Mouse (Mus musculus) intestine, embryonic 15.5 days (tissue): ENCODE measurements around the gene Ypel2. TPM values are rescaled to one million over a fixed set of nuclear protein-coding genes. Genes with fewer than 3 reads are reported as not detected.

Experiments
- ATAC-seq: fragments of 200-750 bp; cut with Nextera tagmentation; 2 replicates; pipeline ENCODE4 v1.8.0; 2017; ENCODE audit warnings: moderate TSS enrichment, moderate library complexity
- H3K27ac ChIP-seq: fragments of 300-500 bp; sonication (generic); 2 replicates; pipeline ENCODE4 v1.5.1; 2015; ENCODE audit warnings: mild to moderate bottlenecking, inconsistent platforms
- H3K27me3 ChIP-seq: fragments of 300-500 bp; sonication (generic); replicated peaks from 2 replicates; pipeline ENCODE4 v1.6.1; 2015; ENCODE audit warnings: inconsistent platforms
- H3K36me3 ChIP-seq: fragments of 300-500 bp; sonication (generic); 2 replicates; pipeline ENCODE4 v1.6.1; 2015; ENCODE audit warnings: inconsistent platforms
- H3K4me1 ChIP-seq: fragments of 300-500 bp; sonication (generic); replicated peaks from 2 replicates; pipeline ENCODE4 v1.6.1; 2015; ENCODE audit warnings: inconsistent platforms
- H3K4me2 ChIP-seq: fragments of 300-500 bp; sonication (generic); replicated peaks from 2 replicates; pipeline ENCODE4 v1.6.1; 2015; ENCODE audit warnings: mild to moderate bottlenecking, inconsistent platforms
- H3K4me3 ChIP-seq: fragments of 300-500 bp; sonication (generic); replicated peaks from 2 replicates; pipeline ENCODE4 v1.5.1; 2015; ENCODE audit warnings: inconsistent platforms
- H3K9ac ChIP-seq: fragments of 300-500 bp; sonication (generic); 2 replicates; pipeline ENCODE4 v1.6.1; 2015; ENCODE audit warnings: inconsistent platforms
- H3K9me3 ChIP-seq: fragments of 300-500 bp; sonication (generic); 2 replicates; pipeline ENCODE4 v1.6.1; 2016; ENCODE audit warnings: inconsistent platforms
- WGBS: fragments of 180-500 bp; shearing (Covaris S2); methylation state at CpG from one replicate; pipeline ENCODE4 v1.1.7; 2015; 5-methylcytosine and 5-hydroxymethylcytosine counted together
- polyA plus RNA-seq: library from polyadenylated mRNA; unstranded; fragments of >200 nt; fragmentation: Nextera tagmentation; extraction: Ambion mirVana; gene quantifications from 2 replicates; pipeline ENCODE4 v1.2.1, GENCODE M21; 2015

The Ypel2 gene
- polyA plus RNA-seq, 1 experiment from 2014 or later, result 7.5 TPM

DNA sequence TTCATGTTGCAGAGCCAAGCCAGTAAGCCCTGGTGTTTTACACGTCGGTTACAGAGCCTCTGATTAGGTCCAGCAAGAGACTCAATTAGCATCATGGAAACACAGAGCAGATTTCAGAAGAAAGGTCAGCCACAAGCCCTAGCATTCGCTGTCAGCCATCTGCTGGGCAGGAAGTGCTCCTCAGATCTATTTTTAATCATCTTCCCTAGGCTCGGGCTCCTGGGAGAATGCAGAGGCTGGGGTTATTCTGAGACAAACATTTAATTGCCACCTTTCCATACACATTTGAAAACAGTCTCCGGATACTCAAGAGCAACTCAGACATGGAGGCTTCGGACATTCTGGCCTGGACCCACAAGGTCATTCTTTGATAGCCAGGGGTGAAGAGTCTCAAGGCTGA, 35.3 kb downstream of the Ypel2 start:
- H3K4me1 ChIP-seq, result peaks cover 84% of the 10 kb centered on the region
- H3K9me3 ChIP-seq, result no peaks in the 10 kb centered on the region
- no peak overlapping the region for H3K4me2 ChIP-seq
- no peaks in the 10 kb centered on the region for H3K36me3 ChIP-seq
- no peak overlapping the region for H3K4me3 ChIP-seq
- peak overlapping the region; percentile 72 for H3K27ac ChIP-seq
- H3K27me3 ChIP-seq, result no peaks in the 10 kb centered on the region
- H3K9ac ChIP-seq, result no peak overlapping the region
- WGBS, result 38% methylated on average over 6 of the region's 6 CpGs
- no peak for ATAC-seq

DNA sequence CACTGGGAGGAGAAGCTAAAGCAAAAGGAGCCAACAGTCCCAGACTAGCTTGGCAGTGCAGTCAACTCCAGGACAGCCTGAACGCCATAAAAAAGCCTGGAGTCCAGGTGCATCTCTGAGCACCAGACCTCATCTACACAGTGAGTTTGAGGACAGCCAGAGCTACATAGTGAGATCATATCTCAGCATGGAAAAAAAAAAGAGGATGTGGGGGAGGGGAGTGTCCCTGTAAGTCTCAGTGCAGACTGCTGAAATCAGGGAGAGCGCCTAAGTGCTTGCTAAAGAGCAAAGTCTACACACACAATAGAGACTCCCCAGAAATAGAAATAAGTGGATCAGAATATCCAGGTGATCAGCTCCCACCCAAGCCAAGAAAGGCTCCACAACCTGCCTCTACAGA, 37.1 kb downstream of the Ypel2 start:
- Histone ChIP-seq H3K4me3 (no peak overlapping the region), H3K4me1 (peaks cover 69% of the 10 kb centered on the region), H3K9me3 (no peaks in the 10 kb centered on the region), H3K27ac (peak overlapping the region; percentile 44; the same call in 1 of the 2 replicates), H3K27me3 (no peaks in the 10 kb centered on the region), H3K36me3 (no peaks in the 10 kb centered on the region), H3K9ac (no peak overlapping the region), H3K4me2 (no peak overlapping the region)
- 33% methylated on average over 2 of the region's 2 CpGs for WGBS
- no peak for ATAC-seq

DNA sequence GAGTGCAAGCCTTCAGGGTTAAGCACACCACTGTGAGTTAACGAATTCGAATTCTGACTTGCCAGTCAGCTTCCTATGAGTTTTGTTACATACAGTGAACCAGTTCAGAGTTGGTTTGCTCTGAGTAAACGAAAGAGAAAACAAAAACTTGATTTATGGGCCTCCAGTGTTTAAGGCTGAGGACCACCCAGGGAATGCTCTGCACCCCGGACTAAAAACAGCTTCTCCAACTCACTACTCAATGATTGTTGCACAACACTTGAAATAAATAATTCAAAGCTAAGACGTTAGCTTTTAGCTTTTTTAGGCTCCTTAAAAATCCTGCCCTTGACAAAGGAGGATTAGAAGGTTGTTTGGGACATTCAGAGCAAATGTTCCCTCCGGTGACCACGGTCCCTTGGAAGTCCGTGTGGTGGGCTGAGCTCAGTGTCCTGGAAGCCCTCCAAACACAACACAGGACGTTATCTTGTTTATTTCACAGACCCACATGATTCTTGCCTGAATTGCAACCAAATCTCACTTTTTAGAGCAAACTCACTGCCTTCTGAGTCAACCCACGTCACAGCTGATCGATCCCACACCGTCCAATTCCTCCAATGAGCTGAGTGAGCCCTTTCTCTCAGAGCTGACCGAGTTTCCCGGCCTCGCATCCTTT, 38.8 kb downstream of the Ypel2 start:
- peaks cover 62% of the 10 kb centered on the region for H3K4me1 ChIP-seq
- no peak overlapping the region for H3K9ac ChIP-seq
- no peaks in the 10 kb centered on the region for H3K9me3 ChIP-seq
- 0 out of 2 replicates have a peak overlapping the region, but pooled peaks have one; percentile 12 for H3K4me2 ChIP-seq
- WGBS, result 44% methylated on average over 15 of the region's 15 CpGs
- H3K27ac ChIP-seq, result peak overlapping the region; percentile 66
- H3K27me3 ChIP-seq, result no peaks in the 10 kb centered on the region
- no peaks in the 10 kb centered on the region for H3K36me3 ChIP-seq
- no peak overlapping the region for H3K4me3 ChIP-seq
- ATAC-seq, result no peak

- Histone ChIP-seq H3K36me3 (no peaks in the 10 kb centered on the region), H3K9me3 (no peaks in the 10 kb centered on the region), H3K4me2 (no peak overlapping the region), H3K4me1 (peaks cover 46% of the 10 kb centered on the region), H3K9ac (no peak overlapping the region), H3K27me3 (no peaks in the 10 kb centered on the region), H3K27ac (no peak overlapping the region), H3K4me3 (no peak overlapping the region)
- no peak for ATAC-seq
- WGBS, result 82% methylated on average over 8 of the region's 8 CpGs
Measured at GRCm38 (mm10) chr11:86953096-86953495, 40.4 kb downstream of the Ypel2 start.

GRCm38 (mm10) chr11:86952659-86953058, 40.8 kb downstream of the Ypel2 start:
- Histone ChIP-seq H3K27ac (no peak overlapping the region), H3K4me1 (peaks cover 43% of the 10 kb centered on the region), H3K27me3 (no peaks in the 10 kb centered on the region), H3K9ac (no peak overlapping the region), H3K4me2 (no peak overlapping the region), H3K4me3 (no peak overlapping the region), H3K9me3 (no peaks in the 10 kb centered on the region), H3K36me3 (no peaks in the 10 kb centered on the region)
- 97% methylated on average over 2 of the region's 2 CpGs for WGBS
- ATAC-seq, result no peak

DNA sequence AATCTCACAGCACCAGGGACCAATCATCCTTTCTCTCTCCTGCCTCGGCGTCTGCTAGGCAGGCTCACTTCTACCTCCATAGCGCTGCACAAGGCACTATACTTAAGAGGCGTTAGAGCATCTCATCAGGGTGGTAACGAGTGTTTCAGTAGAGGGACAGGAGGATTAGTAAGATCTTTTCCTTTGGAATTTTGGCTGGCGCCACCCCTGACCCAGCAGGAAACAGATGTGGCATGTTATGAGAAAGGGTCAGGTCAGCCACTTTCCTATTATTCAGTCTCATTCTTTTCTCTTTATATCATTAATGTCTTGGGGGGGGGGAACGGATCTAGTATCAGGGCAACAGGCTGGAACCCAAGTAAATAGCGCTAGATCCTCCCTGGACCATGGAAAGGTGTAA, 41.8 kb downstream of the Ypel2 start:
- H3K9ac ChIP-seq, result no peak overlapping the region
- no peaks in the 10 kb centered on the region for H3K36me3 ChIP-seq
- 82% methylated on average over 8 of the region's 8 CpGs for WGBS
- H3K9me3 ChIP-seq, result no peaks in the 10 kb centered on the region
- no peak overlapping the region for H3K27ac ChIP-seq
- no peaks in the 10 kb centered on the region for H3K27me3 ChIP-seq
- H3K4me3 ChIP-seq, result no peak overlapping the region
- H3K4me2 ChIP-seq, result no peak overlapping the region
- peaks cover 34% of the 10 kb centered on the region for H3K4me1 ChIP-seq
- no peak for ATAC-seq

DNA sequence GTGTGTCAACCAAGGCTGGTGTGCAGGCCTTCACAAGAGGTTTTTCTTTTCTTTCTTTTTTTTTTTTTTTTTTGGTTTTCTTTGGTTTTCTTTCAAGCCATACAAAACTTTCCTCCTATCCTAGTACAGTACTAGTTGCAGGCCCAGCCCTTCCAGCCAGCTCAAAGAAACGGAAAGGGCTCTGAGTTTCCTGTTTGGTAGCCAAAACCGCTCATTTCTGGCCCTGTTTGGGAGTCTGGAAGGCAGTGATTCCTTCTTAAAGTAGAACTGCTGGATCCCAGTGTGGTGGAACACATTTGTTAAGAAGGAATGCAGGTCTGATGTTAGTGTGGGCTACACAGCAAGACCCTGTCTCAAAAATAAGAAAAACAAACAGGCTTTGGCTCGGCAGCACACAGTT, 43.0 kb downstream of the Ypel2 start:
- H3K36me3 ChIP-seq, result no peaks in the 10 kb centered on the region
- WGBS, result 64% methylated on average over 3 of the region's 3 CpGs
- no peak overlapping the region for H3K4me2 ChIP-seq
- no peak for ATAC-seq
- no peak overlapping the region for H3K9ac ChIP-seq
- no peaks in the 10 kb centered on the region for H3K27me3 ChIP-seq
- no peaks in the 10 kb centered on the region for H3K9me3 ChIP-seq
- peaks cover 24% of the 10 kb centered on the region; the same call in 1 of the 2 replicates for H3K4me1 ChIP-seq
- no peak overlapping the region for H3K4me3 ChIP-seq
- peak overlapping the region; percentile 18; the same call in 1 of the 2 replicates for H3K27ac ChIP-seq

GRCm38 (mm10) chr11:86949951-86950441, 43.5 kb downstream of the Ypel2 start:
- Histone ChIP-seq H3K4me3 (no peak overlapping the region), H3K4me1 (0 out of 2 replicates have a peak, but pooled peaks cover 24% of the 10 kb centered on the region), H3K36me3 (no peaks in the 10 kb centered on the region), H3K4me2 (no peak overlapping the region), H3K27ac (peak overlapping the region; percentile 18; the same call in 1 of the 2 replicates), H3K27me3 (no peaks in the 10 kb centered on the region), H3K9ac (no peak overlapping the region), H3K9me3 (no peaks in the 10 kb centered on the region)
- no peak for ATAC-seq
- WGBS, result 61% methylated on average over 9 of the region's 9 CpGs

GRCm38 (mm10) chr11:86946644-86947195, 46.8 kb downstream of the Ypel2 start:
- no peaks in the 10 kb centered on the region for H3K9me3 ChIP-seq
- H3K4me2 ChIP-seq, result no peak overlapping the region
- no peaks in the 10 kb centered on the region for H3K27me3 ChIP-seq
- H3K9ac ChIP-seq, result no peak overlapping the region
- WGBS, result 74% methylated on average over 6 of the region's 6 CpGs
- ATAC-seq, result no peak
- H3K4me3 ChIP-seq, result no peak overlapping the region
- H3K36me3 ChIP-seq, result 0 out of 2 replicates have a peak, but pooled peaks cover 5% of the 10 kb centered on the region
- no peak overlapping the region for H3K27ac ChIP-seq
- peaks cover 18% of the 10 kb centered on the region; the same call in 1 of the 2 replicates for H3K4me1 ChIP-seq

DNA sequence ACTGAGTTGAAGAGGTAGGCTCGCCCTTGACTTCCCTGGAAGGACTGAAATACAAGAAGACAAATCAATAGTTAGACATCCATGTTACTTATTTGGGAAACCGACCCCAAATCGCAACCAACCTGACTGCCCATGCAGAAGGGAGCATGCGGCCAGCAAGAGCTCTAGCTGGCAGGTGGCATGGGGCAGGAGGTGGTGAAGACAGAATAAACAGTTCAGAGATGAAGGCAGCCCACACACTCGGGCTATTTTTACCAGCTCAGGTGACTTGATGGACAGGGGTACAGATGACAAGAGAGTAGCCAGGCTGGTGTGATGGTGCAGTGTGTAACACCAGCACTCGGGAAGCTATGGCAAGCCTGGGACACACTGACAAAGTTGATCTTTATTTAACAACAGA, 47.6 kb downstream of the Ypel2 start:
- ATAC-seq, result no peak
- peaks cover 18% of the 10 kb centered on the region; the same call in 1 of the 2 replicates for H3K4me1 ChIP-seq
- no peak overlapping the region for H3K27ac ChIP-seq
- H3K4me2 ChIP-seq, result no peak overlapping the region
- H3K27me3 ChIP-seq, result no peaks in the 10 kb centered on the region
- H3K9ac ChIP-seq, result no peak overlapping the region
- no peaks in the 10 kb centered on the region for H3K9me3 ChIP-seq
- H3K36me3 ChIP-seq, result 0 out of 2 replicates have a peak, but pooled peaks cover 5% of the 10 kb centered on the region
- 82% methylated on average over 6 of the region's 6 CpGs for WGBS
- H3K4me3 ChIP-seq, result no peak overlapping the region

GRCm38 (mm10) chr11:86945058-86945457, 48.4 kb downstream of the Ypel2 start:
- ATAC-seq, result no peak
- H3K4me1 ChIP-seq, result peaks cover 13% of the 10 kb centered on the region; the same call in 1 of the 2 replicates
- H3K27me3 ChIP-seq, result no peaks in the 10 kb centered on the region
- H3K9ac ChIP-seq, result no peak overlapping the region
- H3K9me3 ChIP-seq, result no peaks in the 10 kb centered on the region
- H3K4me2 ChIP-seq, result no peak overlapping the region
- H3K4me3 ChIP-seq, result no peak overlapping the region
- 0 out of 2 replicates have a peak, but pooled peaks cover 5% of the 10 kb centered on the region for H3K36me3 ChIP-seq
- WGBS, result 56% methylated on average over 8 of the region's 8 CpGs
- H3K27ac ChIP-seq, result no peak overlapping the region

DNA sequence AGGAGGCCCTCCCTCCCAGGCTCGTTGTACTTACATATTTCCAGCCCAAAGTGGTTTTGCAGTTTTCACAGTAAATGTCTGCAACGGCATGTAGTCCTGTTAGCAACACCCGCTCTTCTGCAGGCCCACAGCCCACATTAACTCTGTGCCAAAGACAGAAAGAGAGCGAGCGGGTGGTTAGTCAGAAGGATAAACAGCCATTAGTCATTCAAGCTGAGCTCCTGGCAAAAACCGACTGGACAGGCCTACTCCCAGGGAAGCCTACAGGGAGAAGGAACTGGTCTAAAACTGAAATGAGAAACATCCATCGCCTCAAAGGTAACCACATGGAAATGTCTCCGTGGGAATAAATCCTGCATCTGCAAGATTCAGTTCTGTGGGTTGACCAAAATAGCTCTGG, 49.0 kb downstream of the Ypel2 start:
- no peak overlapping the region for H3K4me3 ChIP-seq
- peak; percentile 55 for ATAC-seq
- no peaks in the 10 kb centered on the region for H3K27me3 ChIP-seq
- no peaks in the 10 kb centered on the region for H3K9me3 ChIP-seq
- no peak overlapping the region for H3K9ac ChIP-seq
- H3K4me1 ChIP-seq, result peaks cover 9% of the 10 kb centered on the region; the same call in 1 of the 2 replicates
- WGBS, result 38% methylated on average over 8 of the region's 8 CpGs
- no peak overlapping the region for H3K4me2 ChIP-seq
- 0 out of 2 replicates have a peak, but pooled peaks cover 5% of the 10 kb centered on the region for H3K36me3 ChIP-seq
- peak overlapping the region; percentile 44 for H3K27ac ChIP-seq
